Mouse (Mus musculus) 3T3-L1 (cell line): ENCODE data around the gene Pfkl.
"Not testable (repeated sequence)": the region's sequence is repeated elsewhere in the genome, so short reads cannot be mapped to it uniquely, and the experiment has no call there.

Experiments
- DNase-seq: peaks from one replicate; pipeline ENCODE4 v3.0.0-alpha.2; 2015; ENCODE audit warnings: low read depth, low spot score

Gene Pfkl

DNA sequence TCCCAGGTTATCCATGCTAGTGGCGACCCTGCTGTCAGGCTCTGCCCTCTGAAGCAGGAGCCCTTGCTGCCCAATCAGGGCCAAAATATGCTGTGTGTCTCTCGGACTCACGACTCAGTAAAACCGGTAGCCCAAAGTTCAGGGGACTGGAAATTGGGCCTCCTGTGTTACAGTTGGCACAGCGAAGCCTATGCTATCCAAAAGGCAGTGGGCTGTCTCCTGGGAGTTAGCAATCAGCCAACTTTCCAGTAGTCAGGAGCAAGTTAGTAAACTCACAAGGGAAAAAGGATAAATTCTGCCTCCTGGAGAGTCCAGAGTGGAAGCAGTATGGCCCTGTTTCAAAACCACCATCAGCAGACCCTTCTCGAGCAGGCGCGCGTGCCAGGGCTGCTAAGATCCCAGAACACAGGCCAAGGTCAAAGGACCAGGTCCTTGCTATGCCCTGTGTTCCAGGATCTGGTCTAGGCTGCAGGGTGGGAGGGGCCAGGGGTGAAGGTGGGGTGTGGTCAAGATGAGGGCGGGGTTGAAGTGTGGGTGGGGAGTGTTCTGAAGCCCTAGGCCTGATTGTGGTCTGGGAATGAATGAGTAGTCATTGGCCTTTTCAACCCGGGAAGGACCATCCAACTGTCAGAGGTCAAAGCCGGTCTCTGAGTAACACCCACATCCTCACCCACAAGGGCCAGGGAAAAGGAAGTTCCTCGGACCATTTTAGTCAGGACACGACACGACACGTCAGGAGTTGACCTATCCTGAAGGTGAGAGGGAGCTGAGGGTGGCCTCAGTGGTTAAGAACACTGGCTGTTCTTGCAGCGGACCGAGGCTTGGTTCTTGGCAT lies 3.0 kb upstream of the Pfkl start:
- DNase-seq, result no peak

DNA sequence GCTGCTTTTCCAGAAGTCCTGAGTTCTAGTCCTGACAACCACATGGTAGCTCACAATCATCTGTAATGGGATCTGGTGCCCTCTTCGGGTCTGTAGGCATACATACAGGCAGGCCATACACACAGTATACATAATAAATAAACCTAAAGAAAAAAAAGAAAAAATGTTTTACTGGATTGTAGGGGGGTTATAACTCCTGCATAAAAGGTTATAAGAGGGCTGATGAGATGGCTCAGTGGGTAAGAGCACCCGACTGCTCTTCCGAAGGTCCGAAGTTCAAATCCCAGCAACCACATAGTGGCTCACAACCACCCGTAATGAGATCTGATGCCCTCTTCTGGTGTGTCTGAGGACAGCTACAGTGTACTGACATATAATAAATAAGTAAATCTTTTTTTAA lies 1.2 kb upstream of the Pfkl start:
- DNase-seq, result not testable (repeated sequence)

DNA sequence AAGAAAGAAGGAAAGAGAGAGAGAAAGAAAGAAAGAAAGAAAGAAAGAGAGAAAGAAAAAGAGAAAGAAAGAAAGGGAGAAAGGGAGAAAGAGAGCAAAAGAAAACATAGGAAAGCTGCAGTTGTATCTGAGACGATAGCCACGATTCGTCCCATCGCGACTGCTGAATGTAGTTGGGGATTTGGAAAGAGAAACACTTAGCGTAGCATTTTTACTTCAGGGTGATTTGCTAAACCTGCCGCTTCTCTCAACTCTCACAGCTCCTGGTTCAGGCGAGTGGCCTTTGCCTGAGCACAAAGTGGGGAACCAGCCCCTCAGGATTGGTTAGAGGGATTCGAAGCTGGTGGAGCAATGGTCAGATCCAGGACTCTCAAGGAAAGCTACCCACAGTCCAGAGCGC lies 452 bp upstream of the Pfkl start:
- DNase-seq, result no peak

DNA sequence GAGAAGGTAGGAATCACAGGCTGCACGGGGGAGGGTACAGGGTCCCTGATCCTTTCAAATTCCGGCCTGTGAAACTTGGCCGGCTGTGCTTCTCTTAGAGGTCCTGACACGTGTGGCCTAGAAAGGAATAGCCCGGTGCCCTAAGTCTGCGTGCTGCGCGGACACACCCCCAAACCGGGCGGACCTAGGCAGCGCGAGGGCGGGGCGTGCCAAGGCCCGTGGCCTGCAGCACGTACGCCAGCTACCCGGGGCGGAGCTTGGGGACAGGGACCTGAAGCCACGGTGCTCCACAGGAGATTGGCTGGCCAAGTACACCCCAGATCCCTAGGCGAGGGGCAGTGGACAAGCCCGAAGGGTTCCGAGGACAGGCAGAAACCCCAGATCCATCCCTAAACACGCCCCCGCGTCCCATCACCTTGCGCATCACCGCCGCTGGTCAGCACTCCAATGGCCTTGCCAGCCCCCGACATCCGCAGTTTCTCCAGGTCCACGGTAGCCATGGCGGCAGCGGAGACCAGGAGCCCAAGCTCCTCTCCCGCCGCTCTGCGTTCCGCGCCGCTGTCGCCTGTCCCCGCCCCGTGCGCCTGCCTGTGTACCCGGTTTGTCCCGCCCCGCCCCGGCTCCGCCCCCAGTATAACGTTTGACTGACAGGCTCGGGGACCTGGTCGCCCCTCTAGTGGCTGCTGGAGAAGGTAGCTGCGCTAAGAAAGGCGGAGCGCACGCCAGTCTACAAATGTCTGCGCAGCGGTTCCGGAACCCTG lies 519 bp downstream of the Pfkl start:
- DNase-seq, result peak; percentile 91

DNA sequence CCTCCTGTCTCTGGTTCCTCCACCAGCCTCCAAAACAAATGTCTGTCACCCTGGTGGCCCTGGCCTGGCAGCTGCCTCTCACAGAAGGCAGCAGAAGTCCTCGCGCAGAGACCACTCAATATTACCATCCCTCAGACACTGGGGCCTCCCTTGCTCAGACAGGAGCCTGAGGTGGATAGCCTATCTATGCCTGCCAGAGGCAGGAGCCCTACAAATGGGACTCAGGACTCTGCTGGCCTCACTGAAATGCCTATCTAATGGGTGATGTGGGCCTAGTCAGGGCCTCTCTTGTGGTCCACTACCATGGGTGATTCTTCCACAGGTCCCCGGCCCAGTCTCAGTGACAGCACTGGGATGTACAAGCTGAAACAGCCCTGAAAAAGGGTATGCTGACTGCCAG lies 1.7 kb downstream of the Pfkl start:
- no peak for DNase-seq

DNA sequence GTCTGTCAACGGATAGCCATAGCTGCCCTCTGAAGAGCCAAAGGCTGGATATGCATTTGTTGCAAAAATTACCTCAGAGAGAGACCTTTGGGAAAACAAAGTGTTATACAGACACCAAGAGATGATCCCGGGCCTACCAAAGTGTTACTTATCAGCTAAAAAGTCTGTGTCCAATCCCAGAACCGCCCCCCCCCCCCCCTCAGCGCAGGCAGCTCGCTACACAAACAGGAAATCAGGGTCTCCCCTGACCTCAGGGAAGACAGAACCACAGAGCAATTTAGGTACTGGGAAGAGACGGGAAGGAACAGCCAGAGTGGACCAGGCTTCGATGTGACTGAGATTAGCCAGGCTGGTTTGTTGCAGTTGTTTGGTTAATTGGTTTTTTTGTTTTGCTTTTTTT lies 2.7 kb downstream of the Pfkl start:
- no peak for DNase-seq

DNA sequence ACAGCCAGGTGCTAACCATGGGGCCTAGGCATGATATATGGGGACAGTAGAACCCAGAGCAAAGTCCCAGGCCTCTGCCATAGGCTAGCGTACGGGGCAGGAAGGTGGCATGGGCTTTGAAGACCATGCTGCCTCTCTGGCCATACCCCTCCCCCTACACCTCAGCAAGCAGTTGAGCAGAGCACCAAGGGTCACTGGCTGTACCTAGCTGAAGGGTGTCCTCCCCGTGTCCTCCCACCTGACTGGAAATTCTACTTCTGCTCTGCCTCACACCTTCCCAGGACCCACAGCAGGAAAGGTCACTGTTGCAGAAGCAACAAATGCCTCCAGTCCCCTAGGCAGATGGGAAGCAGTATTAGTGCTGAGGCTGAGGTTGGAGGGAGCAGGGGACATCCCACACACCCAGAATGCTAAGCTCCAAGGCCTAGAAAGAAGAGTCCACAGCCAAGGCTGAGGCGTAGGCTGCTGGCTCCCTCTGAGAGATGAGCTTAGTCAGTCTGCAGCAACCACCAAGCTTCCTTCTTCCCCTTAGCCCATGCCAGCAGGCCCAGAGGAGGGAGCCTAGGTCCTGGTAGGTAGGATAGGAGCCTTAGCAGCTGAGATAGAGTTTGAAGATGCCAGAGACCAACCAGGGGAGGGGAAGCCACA lies 4.0 kb downstream of the Pfkl start:
- DNase-seq, result no peak

DNA sequence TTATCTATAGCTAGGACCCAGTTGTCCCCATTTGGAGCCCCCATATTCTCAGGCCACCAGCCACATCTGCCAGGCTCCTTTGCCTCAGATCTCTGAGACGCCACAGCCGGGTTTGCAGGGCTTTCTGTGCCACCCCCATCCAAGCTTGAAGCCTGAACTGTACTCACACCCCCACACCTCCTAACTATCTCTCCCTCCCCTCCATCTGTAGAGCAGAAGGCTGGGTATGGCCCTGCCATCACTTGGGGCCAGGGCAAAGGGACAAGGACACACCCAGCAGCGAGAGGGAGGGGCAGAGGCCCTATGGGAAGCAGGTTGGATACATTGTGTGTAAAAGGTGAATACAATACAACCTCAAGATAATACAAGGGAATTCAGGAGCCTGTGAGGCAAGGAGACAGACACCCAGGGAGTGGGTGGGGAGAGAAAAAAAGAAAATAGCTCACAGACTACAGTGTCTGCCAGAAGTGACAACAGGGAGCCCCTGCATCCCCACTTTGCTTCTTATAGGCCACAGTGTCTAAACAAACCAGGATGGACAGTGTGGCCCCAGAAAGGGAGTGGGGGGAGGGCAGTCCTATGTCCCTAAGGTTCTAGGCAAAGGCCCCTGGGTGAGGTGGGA lies 5.3 kb downstream of the Pfkl start:
- DNase-seq, result no peak

DNA sequence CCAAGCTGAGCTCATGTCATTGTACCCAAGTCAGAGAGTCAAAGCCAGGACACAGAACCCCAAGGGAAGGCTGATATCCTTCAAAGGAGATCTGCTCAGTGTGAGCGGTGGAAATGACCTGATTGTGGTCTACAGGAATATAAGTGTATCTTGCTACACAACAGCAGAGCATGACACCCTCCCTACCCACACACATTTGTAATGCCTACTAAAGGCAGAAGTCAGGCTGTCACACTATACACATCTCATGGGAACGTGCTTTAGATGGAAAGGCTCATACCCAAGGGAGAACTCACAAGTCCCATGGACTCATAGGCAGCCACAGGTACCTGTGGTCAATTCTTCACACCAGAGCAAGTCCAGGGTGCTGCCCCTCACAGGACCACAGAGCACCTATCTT lies 7.6 kb downstream of the Pfkl start:
- DNase-seq, result no peak

DNA sequence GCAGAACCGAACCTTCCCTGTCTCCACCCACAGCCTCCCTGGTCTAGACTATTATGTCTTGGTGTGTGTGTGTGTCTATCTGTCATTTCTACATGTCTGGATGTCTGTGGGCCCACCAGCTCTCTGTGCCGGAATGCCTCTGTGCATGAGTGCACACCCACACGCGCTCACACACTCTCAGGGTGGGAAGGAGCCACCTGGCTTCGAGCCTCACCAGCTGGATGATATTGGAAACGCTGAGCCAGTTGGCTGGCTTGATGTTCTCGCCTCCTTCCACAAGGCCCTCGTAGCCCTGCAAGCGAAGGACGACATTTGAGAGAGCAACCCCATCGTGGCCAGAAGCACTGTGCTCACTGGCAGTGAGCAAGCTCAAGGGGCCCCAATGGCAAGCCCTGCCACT lies 8.1 kb downstream of the Pfkl start:
- DNase-seq, result no peak

DNA sequence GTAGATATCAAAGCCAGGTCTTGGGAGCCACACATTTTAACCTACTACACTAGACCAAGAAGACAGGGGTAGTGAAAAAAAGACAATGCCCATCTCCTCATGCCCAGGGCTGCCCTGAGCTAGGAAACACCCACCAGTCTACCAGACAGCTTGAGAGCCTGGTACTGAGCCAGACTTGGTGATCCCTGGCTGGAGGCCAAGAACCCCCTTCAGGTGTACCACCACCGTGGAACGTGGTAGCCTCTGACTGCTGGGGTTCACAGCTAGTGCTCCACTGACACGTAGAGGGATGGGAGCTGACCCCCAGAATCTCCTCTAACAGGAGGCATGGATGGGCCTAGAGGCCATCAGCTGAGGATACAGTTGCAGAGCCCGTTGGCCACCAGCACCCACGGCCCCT lies 9.7 kb downstream of the Pfkl start:
- no peak for DNase-seq

DNA sequence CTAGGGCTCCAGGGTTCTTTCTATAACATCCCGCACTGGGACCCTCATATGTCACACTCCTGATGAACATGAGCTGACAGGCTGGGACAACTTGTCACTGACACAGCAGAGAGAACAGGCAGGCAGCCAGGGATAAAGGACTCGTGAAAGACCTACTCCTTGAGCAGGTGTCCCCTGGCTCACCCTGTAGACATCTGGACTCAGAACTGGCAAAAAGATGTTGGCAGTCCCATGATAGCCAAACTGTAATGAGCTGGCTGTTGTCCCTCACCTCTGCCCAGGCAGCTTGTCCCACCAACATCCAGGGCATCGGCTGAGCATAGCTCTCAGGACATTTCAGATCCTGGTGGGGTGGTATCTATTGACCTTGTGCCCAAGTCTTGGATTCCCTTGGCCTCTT lies 14.2 kb downstream of the Pfkl start:
- no peak for DNase-seq

DNA sequence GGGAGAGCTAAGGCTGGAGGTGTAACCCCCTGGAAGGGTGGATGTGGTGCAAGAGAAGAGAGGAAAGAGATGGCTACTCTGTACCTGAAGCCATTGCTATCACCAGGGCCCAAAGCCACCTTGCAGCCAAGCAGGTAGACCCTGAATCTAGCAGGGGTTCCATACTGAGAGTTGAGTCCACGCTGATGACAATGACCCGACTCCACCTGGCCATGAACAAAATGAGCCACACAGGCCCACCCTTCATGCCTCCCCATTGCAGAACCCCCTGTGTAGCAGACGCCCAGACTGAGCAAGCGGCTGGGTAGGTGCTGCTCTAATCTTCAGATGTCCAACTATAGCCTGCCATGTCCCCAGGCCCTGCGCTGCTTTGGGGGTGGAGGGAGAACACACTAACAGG lies 24.1 kb downstream of the Pfkl start:
- DNase-seq, result no peak

DNA sequence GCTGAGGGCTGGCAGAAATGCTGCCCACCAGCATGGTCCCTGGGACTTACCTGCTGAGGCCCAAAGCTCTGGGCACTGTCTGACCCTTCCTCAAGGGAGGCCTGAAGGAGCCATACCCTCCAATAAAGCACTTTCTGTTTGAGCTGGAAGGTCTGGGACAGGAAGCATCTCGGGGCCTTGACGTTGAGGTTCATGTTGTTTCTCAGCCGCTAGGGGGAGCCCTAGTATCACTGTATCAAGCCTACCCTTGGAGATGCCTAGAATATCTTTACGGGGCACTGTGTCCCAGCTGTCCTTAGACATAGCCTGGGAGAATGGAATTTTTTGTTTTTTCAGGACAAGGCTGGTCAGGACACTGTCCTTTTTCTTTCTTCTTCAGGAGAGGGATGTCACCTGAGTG lies 25.2 kb downstream of the Pfkl start:
- peak; percentile 94 for DNase-seq

DNA sequence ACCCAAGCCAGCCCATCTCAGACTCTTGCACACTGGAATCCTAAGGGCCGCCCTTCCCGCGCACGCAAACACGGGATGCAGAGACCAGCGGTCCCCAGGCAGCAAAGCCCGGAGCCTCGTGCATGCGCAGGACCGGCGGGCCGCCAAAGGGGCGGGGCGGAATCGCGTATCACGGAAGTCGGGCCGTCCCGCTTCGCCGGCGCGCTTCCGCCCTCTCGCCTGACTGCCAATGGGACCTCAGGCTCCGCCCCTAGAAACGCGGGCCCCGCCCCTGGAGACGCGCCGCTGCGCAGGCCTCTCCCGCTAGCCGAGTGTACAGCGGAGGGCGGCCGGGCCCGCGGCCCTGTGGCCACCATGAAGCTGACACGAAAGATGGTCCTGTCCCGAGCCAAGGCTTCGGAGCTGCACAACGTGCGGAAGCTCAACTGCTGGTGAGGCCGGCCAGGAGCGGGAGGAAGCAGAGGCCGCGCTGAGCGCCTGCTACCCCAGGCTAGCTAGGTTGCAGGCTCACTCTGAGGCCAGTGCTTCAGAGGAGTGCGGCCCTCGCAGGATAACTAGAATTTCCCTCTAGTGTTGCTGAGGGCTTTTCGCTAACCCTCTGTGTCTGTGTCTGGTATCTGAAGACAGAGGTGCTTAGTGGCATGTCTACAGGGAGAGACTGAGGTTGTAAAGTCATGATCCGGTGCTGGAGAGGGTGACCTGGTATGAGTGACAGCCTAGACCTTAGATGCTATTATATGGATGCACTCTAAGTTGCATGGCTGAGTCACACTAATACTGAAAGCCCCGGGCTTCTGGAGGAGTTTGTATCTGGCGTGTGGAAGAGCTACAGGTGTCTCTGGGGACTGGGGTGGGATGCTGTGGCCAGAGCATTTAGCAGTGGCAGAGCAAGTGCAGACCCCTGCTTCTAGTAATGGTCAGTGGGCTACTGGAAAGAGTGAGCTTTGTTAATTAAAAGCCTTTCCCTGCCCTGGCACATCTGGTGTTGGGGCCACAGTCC lies 31.2 kb downstream of the Pfkl start, which contains the start of gene 1810043G02Rik:
Gene 1810043G02Rik, plus strand, starts transcription at position 174 of the 1,000 bp plus-strand sequence.
- DNase-seq, result peak; percentile 93

DNA sequence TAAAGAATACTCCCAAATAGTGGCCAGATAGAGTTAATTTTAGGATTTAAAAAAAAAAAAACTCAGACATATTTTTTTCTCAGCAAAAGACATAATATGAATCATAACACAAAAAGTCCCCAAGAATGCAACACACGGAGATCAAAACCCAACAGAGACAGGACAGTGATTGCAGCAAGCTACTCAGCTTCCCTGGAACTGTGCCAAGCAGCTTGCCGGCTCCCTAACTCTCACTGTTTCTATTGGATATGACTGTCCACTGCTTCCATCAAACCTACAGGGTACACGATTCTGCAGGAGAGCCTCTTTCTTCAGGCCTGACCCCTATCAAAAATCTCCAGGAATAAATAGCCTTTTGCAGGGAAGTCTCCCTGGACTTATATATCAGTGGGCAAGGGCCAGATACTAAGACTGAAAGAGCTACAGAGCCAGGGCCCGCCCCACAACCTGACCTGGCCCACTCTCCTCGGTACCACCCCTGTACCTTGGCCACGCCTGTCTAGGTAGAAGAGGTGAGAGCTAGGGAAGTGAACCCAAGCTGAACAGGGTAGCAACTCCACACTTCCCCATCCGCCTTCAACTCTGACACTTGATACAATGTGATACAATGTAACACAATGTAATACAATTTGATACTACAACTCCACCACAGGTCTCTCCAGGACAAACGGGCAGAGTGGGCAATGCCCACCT lies 33.3 kb downstream of the Pfkl start:
- peak; percentile 75 for DNase-seq

DNA sequence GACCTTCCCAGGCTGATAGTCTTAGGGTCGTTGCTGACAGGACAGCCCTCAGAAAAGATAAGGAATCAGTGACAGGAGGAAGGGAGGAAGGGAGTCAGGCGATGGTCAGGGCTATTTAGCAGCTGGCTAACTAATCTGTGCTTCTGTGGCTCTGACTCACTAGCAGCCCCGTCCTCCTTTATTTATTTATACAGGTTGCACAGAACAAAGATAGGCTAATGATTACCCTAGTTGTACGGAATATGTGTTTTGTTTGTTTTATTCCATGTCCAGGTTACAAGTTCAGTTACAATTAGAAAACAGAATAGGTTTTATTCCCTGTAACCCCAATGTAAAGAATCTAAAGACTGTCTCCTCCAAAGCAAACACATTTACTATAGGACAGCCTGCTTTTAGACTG lies 34.2 kb downstream of the Pfkl start:
- DNase-seq, result no peak

DNA sequence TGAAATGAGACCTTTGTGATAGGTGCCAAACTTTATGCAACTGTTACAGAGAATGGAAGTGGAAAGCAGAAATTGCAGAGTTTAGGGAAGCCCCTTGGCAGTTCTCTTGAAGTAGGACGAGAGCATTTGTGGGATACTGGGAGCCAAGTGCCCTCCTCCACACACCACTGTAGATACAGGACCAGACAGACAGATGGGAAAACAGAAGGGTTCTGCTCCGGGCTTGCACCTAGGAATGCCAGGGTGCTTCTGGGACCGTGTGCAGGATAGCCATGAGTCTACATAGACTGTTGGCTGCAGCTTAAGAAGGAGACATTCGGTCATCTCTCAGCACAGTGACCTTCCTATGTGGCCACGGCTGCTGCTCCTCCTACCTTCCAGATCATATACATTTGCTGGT lies 35.1 kb downstream of the Pfkl start:
- DNase-seq, result no peak

DNA sequence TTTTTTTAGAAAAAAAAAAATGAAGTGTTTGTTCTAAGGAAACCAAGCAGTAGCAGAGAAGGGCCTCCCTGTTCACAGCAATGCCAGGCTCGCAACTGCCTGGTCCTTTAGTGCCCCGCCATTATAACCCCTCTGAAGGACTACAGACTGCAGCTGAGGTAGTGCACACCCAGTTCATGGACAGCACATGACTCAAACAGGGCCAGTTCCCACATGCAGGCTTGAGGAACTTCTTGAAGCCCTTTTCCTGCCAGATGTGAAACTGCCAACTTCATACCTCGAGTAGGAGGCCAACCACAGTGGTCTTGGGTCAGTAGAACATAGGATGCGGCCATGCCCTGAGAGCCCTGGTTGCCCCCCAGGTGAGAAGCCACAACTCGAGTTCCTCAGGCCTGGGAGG lies 35.6 kb downstream of the Pfkl start:
- DNase-seq, result no peak
